Mouse (Mus musculus) hindbrain, embryonic 15.5 days (tissue): ENCODE measurements around the gene Birc5. TPM values are rescaled to one million over a fixed set of nuclear protein-coding genes. Genes with fewer than 3 reads are reported as not detected.

Experiments used
- ATAC-seq: fragments of 200-750 bp; cut with Nextera tagmentation; 2 replicates; pipeline ENCODE4 v1.8.0; 2017; ENCODE audit warnings: low read depth, moderate number of reproducible peaks, moderate TSS enrichment; ENCODE audit not compliant: low FRiP score
- H3K27ac ChIP-seq: fragments of 300-500 bp; sonication (generic); replicated peaks from 2 replicates; pipeline ENCODE4 v1.5.1; 2015; ENCODE audit warnings: mild to moderate bottlenecking, inconsistent platforms
- H3K27me3 ChIP-seq: fragments of 300-500 bp; sonication (generic); 2 replicates; pipeline ENCODE4 v1.6.1; 2015; ENCODE audit warnings: control low read depth, inconsistent platforms
- H3K36me3 ChIP-seq: fragments of 300-500 bp; sonication (generic); 2 replicates; pipeline ENCODE4 v1.6.1; 2015; ENCODE audit warnings: control low read depth, inconsistent platforms
- H3K4me1 ChIP-seq: fragments of 300-500 bp; sonication (generic); replicated peaks from 2 replicates; pipeline ENCODE4 v1.6.1; 2015; ENCODE audit warnings: control low read depth, inconsistent platforms
- H3K4me2 ChIP-seq: fragments of 300-500 bp; sonication (generic); 2 replicates; pipeline ENCODE4 v1.6.1; 2015; ENCODE audit warnings: moderate library complexity, mild to moderate bottlenecking, inconsistent platforms
- H3K4me3 ChIP-seq: fragments of 300-500 bp; sonication (generic); 2 replicates; pipeline ENCODE4 v1.5.1; 2015; ENCODE audit warnings: mild to moderate bottlenecking, inconsistent platforms
- H3K9ac ChIP-seq: fragments of 300-500 bp; sonication (generic); 2 replicates; pipeline ENCODE4 v1.6.1; 2015; ENCODE audit warnings: inconsistent platforms
- H3K9me3 ChIP-seq: fragments of 300-500 bp; sonication (generic); 2 replicates; pipeline ENCODE4 v1.6.1; 2016; ENCODE audit warnings: control low read depth, inconsistent platforms
- WGBS: fragments of 180-500 bp; shearing (Covaris S2); methylation state at CpG from one replicate; pipeline ENCODE4 v1.1.7; 2015; 5-methylcytosine and 5-hydroxymethylcytosine counted together
- polyA plus RNA-seq: library from polyadenylated mRNA; unstranded; fragments of >200 nt; fragmentation: Nextera tagmentation; extraction: Ambion mirVana; gene quantifications from 2 replicates; pipeline ENCODE4 v1.2.1, GENCODE M21; 2015

Birc5 gene
- polyA plus RNA-seq, 1 experiment from 2014 or later = 41.6 TPM

GRCm38 (mm10) chr11:117819095-117819494 is 30.0 kb upstream of the Birc5 start:
- Histone ChIP-seq H3K4me2 (no peak overlapping the region), H3K27ac (no peak overlapping the region), H3K9me3 (no peaks in the 10 kb centered on the region), H3K27me3 (no peaks in the 10 kb centered on the region), H3K4me1 (peaks cover 3% of the 10 kb centered on the region), H3K36me3 (no peaks in the 10 kb centered on the region), H3K4me3 (no peak overlapping the region), H3K9ac (no peak overlapping the region)
- WGBS = 60% methylated on average over 8 of the region's 8 CpGs
- no peak for ATAC-seq

- Histone ChIP-seq H3K9ac (no peak overlapping the region), H3K4me3 (no peak overlapping the region), H3K27ac (no peak overlapping the region), H3K36me3 (no peaks in the 10 kb centered on the region), H3K27me3 (no peaks in the 10 kb centered on the region), H3K4me2 (no peak overlapping the region), H3K9me3 (no peaks in the 10 kb centered on the region), H3K4me1 (peaks cover 12% of the 10 kb centered on the region)
- WGBS = 88% methylated on average over 7 of the region's 7 CpGs
- ATAC-seq = no peak
These were observed 28.9 kb upstream of the Birc5 start for GRCm38 (mm10) chr11:117820173-117820572.

DNA sequence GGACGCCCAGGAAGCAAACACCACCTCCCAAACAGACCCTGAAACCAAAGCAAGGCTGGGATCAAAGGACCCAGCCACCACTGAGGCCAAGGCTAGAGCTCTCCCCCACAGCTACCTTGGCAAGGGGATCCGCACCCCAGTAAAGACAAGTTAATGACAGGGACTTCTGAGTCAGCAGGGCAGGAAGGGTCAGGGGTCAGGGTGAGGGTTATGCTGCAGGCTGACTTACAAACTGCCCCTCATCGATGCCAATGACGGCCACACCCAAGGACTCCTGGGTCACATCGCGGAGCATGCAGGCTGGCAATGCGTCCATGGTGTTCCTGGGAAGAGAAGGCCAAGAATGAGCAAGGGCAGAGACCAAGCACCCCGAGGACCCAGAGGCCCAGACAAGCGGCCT is 27.2 kb upstream of the Birc5 start:
- Histone ChIP-seq H3K4me3 (no peak overlapping the region), H3K4me2 (no peak overlapping the region), H3K9me3 (no peaks in the 10 kb centered on the region), H3K36me3 (no peaks in the 10 kb centered on the region), H3K4me1 (peaks cover 26% of the 10 kb centered on the region), H3K27me3 (no peaks in the 10 kb centered on the region), H3K27ac (no peak overlapping the region), H3K9ac (no peak overlapping the region)
- no peak for ATAC-seq
- WGBS = 86% methylated on average over 9 of the region's 9 CpGs

DNA sequence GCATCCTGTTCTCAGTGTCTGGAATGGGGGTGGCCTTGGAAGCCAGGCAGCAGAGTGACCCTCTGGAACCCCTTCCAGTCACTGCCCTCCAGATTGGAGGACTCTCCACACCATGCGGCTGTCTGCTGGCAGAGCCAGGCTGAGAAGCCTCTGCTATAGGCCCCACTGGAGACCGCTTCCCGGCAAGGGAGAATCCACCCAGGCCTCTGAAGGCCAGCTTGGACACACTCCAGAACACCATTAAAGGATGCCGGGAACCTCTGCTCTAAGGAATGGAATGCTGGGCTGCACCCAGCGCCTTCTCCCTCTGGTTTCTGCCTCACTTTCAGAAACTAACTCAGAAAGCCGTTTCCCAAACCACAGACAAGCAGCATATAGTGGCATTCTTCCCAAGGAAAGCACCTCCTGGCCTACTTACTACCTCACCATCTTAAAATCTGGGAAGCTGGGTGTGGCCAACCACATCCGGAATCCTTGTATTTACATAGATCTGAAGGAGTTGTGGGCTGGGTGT is 26.3 kb upstream of the Birc5 start:
- no peaks in the 10 kb centered on the region for H3K9me3 ChIP-seq
- H3K4me1 ChIP-seq = peaks cover 26% of the 10 kb centered on the region
- no peak for ATAC-seq
- no peak overlapping the region for H3K9ac ChIP-seq
- no peak overlapping the region for H3K4me3 ChIP-seq
- WGBS = 79% methylated on average over 7 of the region's 7 CpGs
- no peaks in the 10 kb centered on the region for H3K36me3 ChIP-seq
- H3K4me2 ChIP-seq = no peak overlapping the region
- no peaks in the 10 kb centered on the region for H3K27me3 ChIP-seq
- H3K27ac ChIP-seq = no peak overlapping the region

DNA sequence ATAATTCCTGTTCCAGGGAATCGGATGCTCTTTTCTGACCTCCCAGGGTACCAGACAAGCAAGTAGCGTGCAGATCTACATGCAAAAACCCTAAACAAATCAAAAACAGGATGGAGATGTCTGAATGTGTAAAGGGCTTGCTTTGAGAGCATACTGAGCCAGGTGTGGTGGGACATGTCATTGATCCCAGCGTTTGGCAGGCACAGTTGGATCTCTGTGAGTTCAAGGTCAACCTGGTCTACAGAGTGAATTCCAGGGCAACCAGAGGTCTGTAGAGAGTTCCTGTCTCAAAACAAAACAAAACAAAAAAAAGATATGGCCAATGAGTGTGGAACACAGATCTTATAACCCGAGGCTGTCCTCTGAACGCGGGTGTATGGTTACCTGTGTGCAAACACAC is 25.6 kb upstream of the Birc5 start:
- H3K36me3 ChIP-seq = no peaks in the 10 kb centered on the region
- no peak overlapping the region for H3K4me3 ChIP-seq
- no peak overlapping the region for H3K27ac ChIP-seq
- no peak for ATAC-seq
- no peaks in the 10 kb centered on the region for H3K9me3 ChIP-seq
- no peak overlapping the region for H3K9ac ChIP-seq
- H3K27me3 ChIP-seq = no peaks in the 10 kb centered on the region
- WGBS = 94% methylated on average over 6 of the region's 6 CpGs
- H3K4me1 ChIP-seq = peaks cover 31% of the 10 kb centered on the region
- H3K4me2 ChIP-seq = no peak overlapping the region; the same call in 1 of the 2 replicates

GRCm38 (mm10) chr11:117824060-117824969 is 24.7 kb upstream of the Birc5 start:
- peak; percentile 72 for ATAC-seq
- Histone ChIP-seq H3K4me3 (peak overlapping the region; percentile 39), H3K9me3 (no peaks in the 10 kb centered on the region), H3K9ac (peak overlapping the region; percentile 37; the same call in 1 of the 2 replicates), H3K27me3 (no peaks in the 10 kb centered on the region), H3K4me2 (peak overlapping the region; percentile 67), H3K27ac (peak overlapping the region; percentile 20; the same call in 1 of the 2 replicates), H3K36me3 (no peaks in the 10 kb centered on the region), H3K4me1 (peaks cover 38% of the 10 kb centered on the region)
- WGBS = 18% methylated on average over 23 of the region's 23 CpGs

GRCm38 (mm10) chr11:117825333-117826101 is 23.5 kb upstream of the Birc5 start, which contains the start of the genes Afmid and Tk1:
TSS of gene Afmid (plus strand) at chr11:117825924.
TSS of gene Tk1 (minus strand) at chr11:117826092.
- Histone ChIP-seq H3K27me3 (no peaks in the 10 kb centered on the region), H3K4me1 (peaks cover 39% of the 10 kb centered on the region), H3K27ac (peak within 1 kb of the TSS; percentile 54), H3K36me3 (no peaks in the 10 kb centered on the region), H3K4me3 (peak within 1 kb of the TSS; percentile 39), H3K4me2 (peak within 1 kb of the TSS; percentile 67), H3K9me3 (no peaks in the 10 kb centered on the region), H3K9ac (peak within 1 kb of the TSS; percentile 37)
- ATAC-seq = peak; percentile 59; the same call in 1 of the 2 replicates
- WGBS = under 1% methylated on average over 34 of the region's 34 CpGs

GRCm38 (mm10) chr11:117826164-117826563 is 22.9 kb upstream of the Birc5 start:
- Histone ChIP-seq H3K4me1 (peaks cover 39% of the 10 kb centered on the region), H3K36me3 (no peaks in the 10 kb centered on the region), H3K4me2 (peak overlapping the region; percentile 67), H3K9me3 (no peaks in the 10 kb centered on the region), H3K27me3 (no peaks in the 10 kb centered on the region), H3K9ac (peak overlapping the region; percentile 37; the same call in 1 of the 2 replicates), H3K27ac (peak overlapping the region; percentile 54), H3K4me3 (peak overlapping the region; percentile 39)
- WGBS = 3% methylated on average over 5 of the region's 5 CpGs
- ATAC-seq = no peak

- no peak for ATAC-seq
These were observed 22.1 kb upstream of the Birc5 start for GRCm38 (mm10) chr11:117826916-117827315.

GRCm38 (mm10) chr11:117827386-117827785 is 21.7 kb upstream of the Birc5 start:
- 64% methylated on average over 3 of the region's 3 CpGs for WGBS
- Histone ChIP-seq H3K4me3 (no peak overlapping the region), H3K4me1 (peaks cover 44% of the 10 kb centered on the region), H3K9me3 (no peaks in the 10 kb centered on the region), H3K9ac (no peak overlapping the region), H3K4me2 (no peak overlapping the region), H3K27me3 (no peaks in the 10 kb centered on the region), H3K36me3 (no peaks in the 10 kb centered on the region), H3K27ac (no peak overlapping the region)
- no peak for ATAC-seq

More at GRCm38 (mm10) chr11:117826916-117827315, 22.1 kb upstream of the Birc5 start:
- Histone ChIP-seq H3K4me3 (no peak overlapping the region), H3K27me3 (no peaks in the 10 kb centered on the region), H3K4me1 (peaks cover 39% of the 10 kb centered on the region), H3K27ac (no peak overlapping the region), H3K4me2 (peak overlapping the region; percentile 67; the same call in 1 of the 2 replicates), H3K9me3 (no peaks in the 10 kb centered on the region), H3K9ac (no peak overlapping the region), H3K36me3 (no peaks in the 10 kb centered on the region)
- WGBS = 75% methylated on average over 8 of the region's 8 CpGs

GRCm38 (mm10) chr11:117828149-117828887 is 20.7 kb upstream of the Birc5 start:
- ATAC-seq = no peak
- H3K4me1 ChIP-seq = peaks cover 46% of the 10 kb centered on the region
- H3K4me2 ChIP-seq = no peak overlapping the region
- no peaks in the 10 kb centered on the region for H3K27me3 ChIP-seq
- H3K4me3 ChIP-seq = no peak overlapping the region
- WGBS = 79% methylated on average over 18 of the region's 18 CpGs
- H3K9ac ChIP-seq = no peak overlapping the region
- H3K36me3 ChIP-seq = no peaks in the 10 kb centered on the region
- peak overlapping the region; percentile 54; the same call in 1 of the 2 replicates for H3K27ac ChIP-seq
- no peaks in the 10 kb centered on the region for H3K9me3 ChIP-seq
